Mouse (Mus musculus) brain, embryonic 14.5 days (tissue): Measurements from ENCODE around the gene Map3k9.

Experiments
- CTCF ChIP-seq: fragments of 200-500 bp; IDR thresholded peaks from 2 replicates; pipeline ENCODE4 v1.5.1; 2012; ENCODE audit warnings: inconsistent platforms, mild to moderate bottlenecking, moderate library complexity, borderline replicate concordance; ENCODE audit not compliant: insufficient read depth, insufficient read length; ENCODE audit errors: extremely low read depth
- POLR2A ChIP-seq: fragments of 200-500 bp; IDR thresholded peaks from 2 replicates; pipeline ENCODE4 v1.6.1; 2012; ENCODE audit warnings: mild to moderate bottlenecking, inconsistent platforms, borderline replicate concordance; ENCODE audit not compliant: poor library complexity, insufficient read depth, insufficient read length, severe bottlenecking; ENCODE audit errors: extremely low read depth

DNA sequence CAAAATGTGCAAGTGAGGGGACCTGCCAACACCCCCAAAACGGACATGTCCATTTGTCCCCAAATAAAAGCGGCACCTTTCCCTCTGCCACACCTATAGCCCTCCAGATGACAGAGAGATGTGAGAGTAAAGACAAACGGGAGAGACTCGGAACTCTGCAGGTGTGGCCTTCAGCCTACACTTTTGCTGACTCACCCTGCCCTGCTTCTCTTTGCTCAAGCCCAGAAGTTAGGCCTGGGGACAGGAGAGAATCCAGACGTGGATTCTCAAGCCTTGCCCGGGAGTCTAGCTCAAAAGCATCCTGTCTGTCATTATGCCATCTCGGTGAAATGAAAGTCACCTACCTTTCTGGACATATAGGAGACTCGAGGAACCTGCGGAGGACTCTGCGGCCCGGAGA, 97.6 kb downstream of the Map3k9 start:
- no peak for TF ChIP-seq CTCF
- no peak for TF ChIP-seq POLR2A
